Mouse (Mus musculus) ovary, postnatal 10 days (tissue): ENCODE results near the gene Erbb4.

Experiments
- DNase-seq: peaks from one replicate; pipeline ENCODE4 v3.0.0; 2022; ENCODE audit warnings: low spot score

Erbb4 gene

GRCm38 (mm10) chr1:69024858-69025257 lies 83.0 kb downstream of the Erbb4 start:
- DNase-seq, result no peak

GRCm38 (mm10) chr1:69023157-69023925 lies 84.5 kb downstream of the Erbb4 start:
- DNase-seq, result no peak

GRCm38 (mm10) chr1:69009800-69010505 lies 97.9 kb downstream of the Erbb4 start:
- DNase-seq, result no peak

GRCm38 (mm10) chr1:69001371-69001770 lies 106.5 kb downstream of the Erbb4 start:
- DNase-seq, result no peak

- no peak for DNase-seq
Measured at GRCm38 (mm10) chr1:68979251-68979650, 128.6 kb downstream of the Erbb4 start.

GRCm38 (mm10) chr1:68978571-68978970 lies 129.3 kb downstream of the Erbb4 start:
- no peak for DNase-seq

- DNase-seq, result no peak
Measured at GRCm38 (mm10) chr1:68973355-68974127, 134.3 kb downstream of the Erbb4 start.

GRCm38 (mm10) chr1:68964127-68964526 lies 143.7 kb downstream of the Erbb4 start:
- no peak for DNase-seq

- no peak for DNase-seq
Measured at GRCm38 (mm10) chr1:68961365-68962116, 146.3 kb downstream of the Erbb4 start.

- DNase-seq, result no peak
Measured at GRCm38 (mm10) chr1:68956766-68957533, 150.9 kb downstream of the Erbb4 start.

GRCm38 (mm10) chr1:68955482-68955881 lies 152.4 kb downstream of the Erbb4 start:
- no peak for DNase-seq

- no peak for DNase-seq
Measured at GRCm38 (mm10) chr1:68943141-68943540, 164.7 kb downstream of the Erbb4 start.

GRCm38 (mm10) chr1:68934804-68935203 lies 173.1 kb downstream of the Erbb4 start:
- no peak for DNase-seq

GRCm38 (mm10) chr1:68933330-68934065 lies 174.4 kb downstream of the Erbb4 start:
- no peak for DNase-seq

GRCm38 (mm10) chr1:68917828-68918227 lies 190.0 kb downstream of the Erbb4 start:
- no peak for DNase-seq

- DNase-seq, result no peak
Measured at GRCm38 (mm10) chr1:68892041-68892440, 215.8 kb downstream of the Erbb4 start.

GRCm38 (mm10) chr1:68886823-68887222 lies 221.0 kb downstream of the Erbb4 start:
- no peak for DNase-seq

GRCm38 (mm10) chr1:68874954-68875353 lies 232.9 kb downstream of the Erbb4 start:
- no peak for DNase-seq

GRCm38 (mm10) chr1:68873635-68874020 lies 234.2 kb downstream of the Erbb4 start:
- DNase-seq, result no peak

- no peak for DNase-seq
Measured at GRCm38 (mm10) chr1:68872976-68873634, 234.8 kb downstream of the Erbb4 start.
